Mouse (Mus musculus) erythroblast, embryonic 14.5 days (primary cell): ENCODE data around the gene Tmem136.

Source experiments
- GATA1 ChIP-seq: IDR thresholded peaks from 2 replicates; pipeline ENCODE4 v1.6.1; 2012; ENCODE audit warnings: low read length, inconsistent platforms, mixed read lengths
- TAL1 ChIP-seq: IDR thresholded peaks from 3 replicates; pipeline ENCODE4 v1.6.1; 2012; ENCODE audit warnings: low read length, inconsistent platforms, mixed read lengths

- TF ChIP-seq GATA1 = no peak
- no peak for TF ChIP-seq TAL1
Observed at GRCm38 (mm10) chr9:43104526-43104872, 11.9 kb downstream of the Tmem136 start.
